Mouse (Mus musculus) adipocyte (in vitro differentiated cells): ENCODE data around the gene Pcbd2.
A peak's percentile ranks its signal among the peaks of the same experiment; 100 is the strongest.
"Not testable (repeated sequence)": the region's sequence is repeated elsewhere in the genome, so short reads cannot be mapped to it uniquely, and the experiment has no call there.

Experiments
- DNase-seq: peaks from one replicate; pipeline ENCODE4 v3.0.0-alpha.2; 2016; ENCODE audit warnings: low spot score

The Pcbd2 gene

DNA sequence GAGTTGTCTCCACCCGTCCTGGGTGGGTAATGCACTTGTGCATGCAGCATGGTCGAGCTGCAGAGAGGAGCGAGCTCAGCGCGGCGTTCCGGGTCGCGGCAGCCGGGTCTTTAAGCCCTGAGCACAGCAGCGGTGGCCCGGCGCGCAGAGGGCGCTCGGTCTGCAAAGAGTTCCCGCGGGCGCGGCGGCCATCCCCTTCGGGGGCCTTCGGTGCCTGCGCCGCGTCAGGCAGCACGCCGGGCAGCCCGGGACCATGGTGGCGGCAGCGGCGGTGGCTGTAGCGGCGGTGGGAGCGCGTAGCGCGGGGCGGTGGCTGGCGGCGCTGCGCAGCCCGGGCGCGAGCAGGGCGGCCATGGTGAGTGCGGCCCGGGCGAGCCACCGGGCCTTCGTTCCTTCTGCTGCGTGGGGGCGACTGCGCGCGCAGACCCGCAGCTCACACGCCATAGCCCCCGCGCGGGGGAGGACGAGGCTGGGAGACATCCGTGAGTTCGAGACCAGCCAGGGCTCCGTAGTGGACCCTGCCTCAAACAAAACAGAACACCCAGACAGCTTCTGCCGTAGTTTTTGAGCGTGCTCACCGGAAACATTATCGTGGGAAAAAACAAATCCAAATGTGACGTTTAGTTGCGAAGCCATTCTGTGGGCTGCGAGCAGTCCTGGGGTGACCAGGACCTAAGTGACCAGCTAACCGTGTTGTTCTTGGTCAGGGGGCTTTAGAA, at the start of gene Pcbd2:
Gene Pcbd2 (plus strand): TSS at position 249 of the 719 bp plus-strand sequence.
- peak; percentile 69 for DNase-seq

DNA sequence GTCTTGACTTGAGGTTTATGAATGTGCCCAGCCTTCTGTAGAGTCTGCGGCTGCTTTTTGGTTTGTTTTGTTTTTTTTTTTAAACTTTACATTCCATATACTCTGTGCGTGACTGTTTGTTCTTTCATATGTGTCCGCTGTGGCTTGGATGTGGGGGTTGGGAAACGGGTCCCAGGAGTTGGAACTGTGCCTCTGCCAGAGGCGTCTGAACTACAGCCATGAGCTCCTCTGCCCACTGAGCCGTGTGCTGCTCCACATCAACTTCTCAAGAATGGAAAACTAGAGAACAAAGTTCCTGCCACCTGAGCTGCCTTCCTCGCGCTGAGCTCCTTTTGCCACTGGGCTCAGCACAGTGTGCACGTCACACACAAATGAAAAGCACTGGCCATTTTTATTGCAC, 45.0 kb upstream of the Pcbd2 start:
- no peak for DNase-seq

DNA sequence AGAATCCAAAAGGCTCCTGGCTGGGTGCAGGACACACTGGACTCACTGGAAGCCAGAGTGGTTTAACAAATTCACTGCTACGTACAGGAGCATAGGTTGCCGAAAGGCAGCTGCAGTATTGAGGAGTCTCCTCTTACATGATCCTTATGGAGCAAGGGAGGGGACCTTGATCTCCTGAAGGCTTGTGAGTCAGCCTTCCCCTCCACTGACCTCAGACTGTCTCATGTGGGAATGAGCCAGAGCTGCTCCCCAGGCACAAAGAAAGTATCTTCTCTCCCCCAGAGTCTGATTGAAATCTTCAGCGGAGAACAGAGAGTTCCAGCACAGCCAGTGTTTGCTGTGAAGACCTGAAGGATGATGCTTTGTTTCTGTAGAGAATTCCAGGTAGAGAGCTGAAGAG, 43.6 kb upstream of the Pcbd2 start:
- no peak for DNase-seq

GRCm38 (mm10) chr13:55686107-55686633, 41.0 kb upstream of the Pcbd2 start:
- DNase-seq: no peak

DNA sequence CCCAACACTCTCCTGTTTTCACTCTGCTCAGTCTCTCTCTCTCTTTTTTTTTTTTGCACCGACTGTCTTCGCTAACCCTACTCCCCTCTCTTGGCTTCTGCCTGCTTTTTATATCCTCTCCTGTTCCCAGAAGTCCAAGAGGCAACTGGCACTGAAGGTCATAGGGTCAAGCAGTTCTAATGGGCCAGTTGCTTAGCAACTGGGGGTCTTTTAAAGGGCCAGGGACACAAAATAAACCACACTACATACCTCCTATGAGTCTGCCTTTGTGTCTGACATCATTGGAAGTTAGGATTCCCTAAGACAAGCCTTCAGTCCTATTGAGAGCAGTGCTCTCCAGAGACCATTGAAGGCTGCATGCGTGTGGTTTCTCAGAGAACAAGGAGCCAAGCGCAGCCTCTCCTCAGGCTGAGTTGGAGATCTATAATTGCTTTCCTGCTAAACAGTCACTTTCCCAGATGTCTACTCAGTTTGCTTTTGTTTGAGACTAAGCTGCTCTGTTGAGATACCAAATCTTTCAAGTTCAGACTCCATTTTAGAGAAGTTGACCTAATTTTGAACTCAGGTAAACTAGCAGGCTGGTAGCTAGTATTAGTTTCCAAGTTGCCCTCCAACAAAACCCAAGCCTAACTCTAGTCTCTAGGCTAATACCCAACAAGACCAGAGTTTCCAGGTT, 39.1 kb upstream of the Pcbd2 start:
- DNase-seq: no peak

GRCm38 (mm10) chr13:55692535-55693242, 34.5 kb upstream of the Pcbd2 start, which contains the start of gene B230219D22Rik:
Gene B230219D22Rik (plus strand): TSS chr13:55693124.
- peak; percentile 87 for DNase-seq

DNA sequence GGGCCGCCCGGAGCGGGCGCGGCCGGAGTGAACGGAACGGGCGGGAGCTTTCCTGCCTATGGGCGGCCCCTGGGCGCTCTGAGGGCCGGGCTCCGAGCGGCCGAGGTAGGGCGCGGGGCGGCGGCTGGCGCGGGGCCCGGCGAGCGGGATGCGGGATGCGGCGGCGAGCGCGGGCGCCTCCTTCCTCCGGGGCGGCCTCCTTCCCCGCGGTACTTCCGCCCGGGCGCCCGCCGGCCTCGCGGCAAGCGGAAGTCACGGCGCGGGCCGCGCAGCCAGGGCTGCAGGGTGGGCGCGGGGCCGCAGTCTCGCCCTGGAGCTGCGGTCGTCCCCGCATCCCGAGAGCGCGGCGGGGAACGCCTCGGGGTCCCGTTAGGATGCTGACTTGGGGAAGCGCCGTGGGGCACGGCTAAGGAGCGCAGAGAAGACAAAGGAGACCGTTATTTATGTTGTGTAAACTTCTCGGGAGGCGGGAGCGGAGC, 33.9 kb upstream of the Pcbd2 start:
- DNase-seq: no peak

- DNase-seq: peak; percentile 40
Observed at GRCm38 (mm10) chr13:55694110-55694509, 33.1 kb upstream of the Pcbd2 start.

GRCm38 (mm10) chr13:55695989-55696388, 31.2 kb upstream of the Pcbd2 start:
- DNase-seq: not testable (repeated sequence)

- no peak for DNase-seq
Observed at GRCm38 (mm10) chr13:55704301-55704700, 22.9 kb upstream of the Pcbd2 start.

DNA sequence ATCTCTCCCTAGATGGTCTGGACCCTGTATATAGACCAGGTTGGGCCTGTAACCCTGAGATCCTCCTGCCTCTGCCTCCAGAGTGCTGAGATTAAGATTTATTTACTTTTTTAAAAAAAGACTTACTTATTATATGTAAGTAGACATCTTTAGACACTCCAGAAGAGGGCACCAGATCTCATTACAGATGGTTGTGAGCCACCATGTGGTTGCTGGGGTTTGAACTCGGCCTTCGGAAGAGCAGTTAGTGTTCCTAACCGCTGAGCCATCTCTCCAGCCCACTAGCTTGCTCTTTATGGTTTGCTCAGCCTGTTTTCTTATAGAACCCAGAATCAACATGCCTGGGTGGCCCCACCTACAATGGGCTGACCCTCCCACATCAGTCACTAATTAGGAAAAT, 14.3 kb upstream of the Pcbd2 start:
- no peak for DNase-seq

DNA sequence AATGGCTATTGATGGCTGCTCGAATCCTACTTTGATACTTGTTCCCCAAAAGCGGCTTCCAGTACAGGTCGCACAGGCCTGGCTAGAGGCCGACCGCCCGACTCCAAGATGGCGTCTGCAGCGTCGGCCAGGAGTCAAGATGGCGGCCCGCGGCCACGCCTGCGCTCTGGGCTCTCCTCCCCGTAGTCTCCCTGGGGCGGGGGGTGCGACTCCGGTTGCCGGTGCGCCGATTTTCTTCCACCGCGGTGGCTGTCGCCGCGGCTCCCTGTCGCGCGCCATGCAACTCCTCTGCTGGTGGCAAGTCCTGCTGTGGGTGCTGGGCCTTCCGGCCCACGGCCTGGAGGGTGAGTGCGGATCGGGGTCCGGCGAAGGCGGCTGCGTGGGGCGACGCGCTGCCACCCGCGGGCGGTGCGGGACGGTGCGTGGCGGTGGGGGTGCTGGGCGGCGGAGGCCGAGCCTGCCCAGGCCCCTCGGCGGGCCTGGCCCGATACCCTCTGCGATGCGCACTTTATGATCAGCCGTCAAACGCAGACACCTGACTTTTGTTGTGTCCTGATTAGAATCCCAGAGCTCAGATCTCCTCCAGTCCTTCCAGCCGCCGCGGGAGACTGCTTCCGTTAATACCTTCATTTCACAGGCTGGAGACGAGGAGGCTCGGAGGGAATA, 12.5 kb upstream of the Pcbd2 start, which contains the start of gene Txndc15:
Gene Txndc15 (plus strand): TSS at position 150 of the 666 bp plus-strand sequence.
- peak; percentile 85 for DNase-seq

DNA sequence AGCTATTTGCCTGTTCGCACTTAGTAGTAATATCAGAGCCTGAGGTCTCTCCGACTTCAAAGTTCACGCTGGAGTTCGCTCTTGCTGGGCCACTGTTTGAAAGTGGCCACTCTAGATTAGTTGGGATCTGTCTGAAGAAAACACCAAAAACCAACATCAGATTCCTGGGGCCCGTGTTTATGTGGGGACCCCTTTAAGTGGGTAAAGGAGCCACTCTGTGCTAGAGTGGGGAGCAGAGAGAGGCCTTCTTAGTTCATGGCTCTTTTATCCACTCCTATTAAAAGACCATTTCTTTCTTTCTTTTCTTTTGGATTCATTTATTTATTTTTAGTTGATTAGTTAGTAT, 12.0 kb upstream of the Pcbd2 start:
- no peak for DNase-seq

DNA sequence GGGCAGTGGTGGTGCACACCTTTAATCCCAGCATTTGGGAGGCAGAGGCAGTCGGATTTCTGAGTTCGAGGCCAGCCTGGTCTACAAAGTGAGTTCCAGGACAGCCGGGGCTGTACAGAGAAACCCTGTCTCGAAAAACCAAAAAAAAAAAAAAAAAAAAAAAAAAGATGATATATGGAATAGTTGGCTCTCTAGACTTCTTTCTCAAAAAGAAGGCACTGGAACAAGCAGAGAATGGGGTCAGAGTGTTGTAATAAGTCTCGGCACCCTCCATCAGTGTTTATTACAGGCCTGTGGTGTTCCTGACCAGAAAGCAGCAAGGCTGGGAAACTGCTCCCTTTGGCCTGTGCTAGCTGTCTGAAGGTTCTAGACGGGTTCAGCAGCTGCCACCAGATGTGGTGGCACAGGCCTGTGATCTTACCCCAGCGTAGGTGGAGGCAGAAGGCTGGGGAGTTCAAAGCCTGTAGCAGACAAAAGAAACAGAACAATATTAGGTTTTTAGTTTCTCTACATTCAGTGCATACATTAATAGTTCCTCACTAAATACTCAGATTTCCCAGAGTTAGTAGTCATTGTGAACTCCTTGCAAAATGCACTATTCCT, 11.2 kb upstream of the Pcbd2 start:
- DNase-seq: peak; percentile 48

GRCm38 (mm10) chr13:55721516-55721915, 5.7 kb upstream of the Pcbd2 start:
- DNase-seq: no peak

DNA sequence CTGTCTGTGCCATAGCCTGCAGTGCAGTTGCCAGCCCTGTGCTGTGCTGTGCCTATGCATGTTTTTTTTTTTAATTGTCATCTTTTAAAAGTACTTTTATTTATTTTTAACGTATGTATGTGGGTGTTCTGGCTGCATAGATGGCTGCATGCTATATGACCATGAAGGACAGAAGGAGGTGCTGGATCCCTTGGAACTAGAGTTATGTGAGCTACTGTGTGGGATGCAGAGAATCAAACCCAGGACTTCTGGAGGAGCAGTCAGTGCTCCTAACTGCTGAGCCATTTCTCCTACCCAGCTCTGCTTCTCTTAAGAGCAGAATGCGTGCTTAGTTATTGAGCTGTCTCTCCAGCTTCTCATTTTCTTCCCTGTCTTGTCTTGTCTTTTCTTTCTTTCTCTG, 5.2 kb upstream of the Pcbd2 start:
- DNase-seq: no peak

DNA sequence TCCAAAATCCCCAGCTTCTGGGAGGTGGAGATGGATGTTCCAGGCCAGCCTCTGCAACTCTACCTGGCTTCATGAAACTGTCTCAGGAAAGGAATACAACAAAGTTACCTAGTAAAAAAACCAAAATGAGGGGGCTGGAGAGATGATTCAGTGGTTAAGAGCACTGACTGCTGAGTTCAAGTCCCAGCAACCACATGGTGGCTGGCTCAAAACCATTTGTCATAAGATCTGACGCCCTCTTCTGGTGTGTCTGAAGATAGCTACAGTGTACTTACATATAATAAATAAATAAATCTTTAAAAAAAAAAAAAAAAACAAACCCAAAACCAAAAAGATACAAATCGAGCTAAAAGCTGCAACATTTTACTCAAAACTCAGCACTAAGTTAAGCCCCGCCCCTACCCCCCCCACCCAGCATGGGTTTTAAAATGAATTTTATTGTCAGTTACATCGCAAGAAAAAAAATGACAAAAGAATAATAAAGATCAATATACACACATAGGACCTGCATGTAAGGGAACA, 509 bp upstream of the Pcbd2 start:
- DNase-seq: no peak

DNA sequence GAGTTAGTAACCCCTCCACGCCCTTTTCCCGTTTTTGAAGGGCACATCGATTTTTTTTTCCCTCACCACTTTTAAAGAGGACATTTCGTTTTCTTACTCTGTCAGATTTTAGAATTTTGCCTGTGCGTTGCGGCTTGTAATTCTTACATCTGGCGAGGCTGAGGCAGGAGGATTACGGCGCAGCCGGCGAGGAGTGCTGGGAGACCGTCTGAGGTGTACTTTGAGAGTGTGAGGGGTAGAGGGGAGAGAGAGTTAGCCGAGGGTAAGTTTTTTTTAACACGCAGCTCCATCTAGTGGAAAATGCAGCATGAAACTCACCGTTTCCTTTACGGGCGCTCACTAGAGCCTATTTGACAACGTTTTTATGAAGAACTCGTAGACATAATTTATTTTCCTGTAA, 671 bp downstream of the Pcbd2 start:
- peak; percentile 85 for DNase-seq

- no peak for DNase-seq
Observed at GRCm38 (mm10) chr13:55730716-55731115, 3.5 kb downstream of the Pcbd2 start.

DNA sequence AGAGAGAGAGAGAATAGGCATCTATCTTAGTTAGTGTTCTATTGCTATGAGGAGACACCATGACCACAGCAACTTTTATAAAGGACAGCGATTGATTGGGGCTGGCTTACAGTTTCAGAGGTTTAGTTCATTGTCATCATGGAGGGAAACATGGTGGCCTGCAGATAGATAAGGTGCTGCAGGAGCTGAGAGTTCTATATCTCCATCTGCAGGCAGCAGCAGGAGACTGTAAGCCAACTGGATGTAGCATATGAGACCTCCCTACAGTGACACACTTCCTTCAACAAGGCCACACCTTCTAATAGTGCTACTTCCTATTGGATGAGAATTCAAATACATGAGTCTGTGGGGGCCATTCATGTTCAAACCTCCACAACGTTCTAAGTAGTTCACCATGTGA, 5.0 kb downstream of the Pcbd2 start:
- DNase-seq: no peak
